Mouse (Mus musculus): ENCODE measurements around the gene Senp8. TPM values are rescaled to one million over a fixed set of nuclear protein-coding genes. Genes with fewer than 3 reads are reported as not detected.

The Senp8 gene
- total RNA-seq, 2 experiments from 2014 or later, result 8.4 to 8.5 TPM

DNA sequence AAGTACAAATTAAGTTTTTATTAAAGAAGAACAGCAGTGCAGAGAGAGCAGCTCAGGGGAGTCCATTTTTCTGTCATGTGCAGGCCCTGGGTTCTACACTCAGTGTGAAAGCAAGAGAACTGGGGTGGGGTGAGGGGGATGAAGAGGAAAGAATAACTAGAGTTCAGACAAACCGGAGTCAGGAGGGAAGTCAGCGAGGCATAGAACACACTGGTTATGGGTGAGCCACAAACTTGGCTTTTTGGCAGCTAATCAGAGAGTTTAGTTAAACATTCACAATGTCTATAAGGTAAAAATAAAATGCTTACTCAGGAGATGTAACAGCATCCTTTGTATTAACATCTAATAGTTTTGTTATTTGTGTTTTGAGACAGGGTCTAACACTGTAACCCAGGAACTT is 9.9 kb downstream of the Senp8 start:
- TF ChIP-seq CTCF (IDR thresholded peaks at IDR 0.05), result no peak
- intact Hi-C loops (cut with DNase I), result no loop called here

DNA sequence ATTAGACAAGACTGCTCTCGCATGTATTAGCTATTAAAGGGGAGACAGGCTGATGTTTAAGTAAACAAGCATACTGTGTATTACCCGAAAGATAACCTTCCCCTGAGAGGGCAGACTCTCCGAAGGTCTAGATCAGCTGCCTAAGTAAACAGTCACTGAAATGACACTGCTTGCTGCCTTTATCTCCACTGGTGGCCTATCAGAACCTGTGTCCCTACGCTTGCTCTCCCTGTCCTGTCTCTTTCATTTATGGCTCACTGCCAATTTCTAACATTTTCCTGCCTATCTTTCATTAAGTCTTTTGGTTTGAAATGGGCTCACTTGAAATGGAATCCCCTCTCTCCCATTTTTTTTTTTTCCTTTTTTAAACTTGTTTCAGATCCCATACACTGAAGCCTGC is 15.1 kb downstream of the Senp8 start:
- intact Hi-C loops (cut with DNase I), result no loop called here
- no peak overlapping the region for H3K27ac ChIP-seq
- no peak for TF ChIP-seq CTCF (IDR thresholded peaks at IDR 0.05)
- H3K4me3 ChIP-seq, result no peak overlapping the region
- DNase-seq (ENCODE audit: extremely low spot score in 1 of 2, low spot score in 2 of 2), result no peak

More for the DNA sequence above, 9.9 kb downstream of the Senp8 start:
- DNase-seq (ENCODE audit: extremely low spot score in 1 of 2, low spot score in 2 of 2), result no peak
- Histone ChIP-seq H3K27ac (no peak overlapping the region), H3K4me3 (no peak overlapping the region)

DNA sequence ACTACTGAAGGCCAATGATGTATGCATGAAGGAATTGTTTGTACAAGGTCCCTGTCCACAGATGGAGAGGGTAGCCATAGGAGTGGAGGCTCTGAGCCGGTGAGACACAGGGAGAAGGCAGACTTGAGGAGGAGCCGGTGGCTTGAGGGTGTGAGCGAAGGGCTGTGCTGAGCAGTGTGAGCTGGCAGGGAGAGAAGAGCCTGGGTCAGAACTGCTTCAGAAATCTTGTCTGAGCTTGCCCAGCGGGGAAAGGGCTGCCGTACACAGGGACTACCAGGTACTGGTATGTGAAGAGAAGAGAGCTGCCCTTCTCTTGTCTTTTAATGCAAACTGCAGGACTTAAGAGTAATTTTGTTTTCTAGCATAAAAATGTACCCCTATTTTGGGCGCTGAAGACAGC is 17.4 kb downstream of the Senp8 start:
- Histone ChIP-seq H3K4me3 (no peak overlapping the region), H3K27ac (no peak overlapping the region)
- TF ChIP-seq CTCF (IDR thresholded peaks at IDR 0.05), result no peak
- intact Hi-C loops (cut with DNase I), result no loop called here
- DNase-seq (ENCODE audit: extremely low spot score in 1 of 2, low spot score in 2 of 2), result no peak

DNA sequence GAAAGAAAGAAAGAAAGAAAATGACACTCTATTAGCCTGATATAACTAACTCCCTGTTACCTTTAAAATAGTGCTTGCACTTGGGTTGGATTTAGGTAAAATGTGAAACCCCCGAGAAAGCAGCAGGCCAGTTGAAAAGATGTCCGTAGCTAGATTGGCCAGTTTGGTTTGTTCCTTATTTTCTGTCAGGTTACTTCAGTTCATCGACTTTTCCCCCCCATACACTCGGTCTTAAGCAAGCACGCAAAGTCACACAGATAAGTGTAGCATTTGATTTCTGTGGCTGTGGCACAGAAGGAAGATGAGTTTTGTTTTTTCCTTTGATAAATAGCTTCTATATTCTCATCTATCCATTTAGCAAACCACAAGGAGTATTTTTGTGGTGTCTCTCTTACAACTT is 19.4 kb downstream of the Senp8 start:
- no peak overlapping the region for H3K27ac ChIP-seq
- DNase-seq (ENCODE audit: extremely low spot score in 1 of 2, low spot score in 2 of 2), result no peak
- no peak for TF ChIP-seq CTCF (IDR thresholded peaks at IDR 0.05)
- intact Hi-C loops (cut with DNase I), result no loop called here
- H3K4me3 ChIP-seq, result no peak overlapping the region

DNA sequence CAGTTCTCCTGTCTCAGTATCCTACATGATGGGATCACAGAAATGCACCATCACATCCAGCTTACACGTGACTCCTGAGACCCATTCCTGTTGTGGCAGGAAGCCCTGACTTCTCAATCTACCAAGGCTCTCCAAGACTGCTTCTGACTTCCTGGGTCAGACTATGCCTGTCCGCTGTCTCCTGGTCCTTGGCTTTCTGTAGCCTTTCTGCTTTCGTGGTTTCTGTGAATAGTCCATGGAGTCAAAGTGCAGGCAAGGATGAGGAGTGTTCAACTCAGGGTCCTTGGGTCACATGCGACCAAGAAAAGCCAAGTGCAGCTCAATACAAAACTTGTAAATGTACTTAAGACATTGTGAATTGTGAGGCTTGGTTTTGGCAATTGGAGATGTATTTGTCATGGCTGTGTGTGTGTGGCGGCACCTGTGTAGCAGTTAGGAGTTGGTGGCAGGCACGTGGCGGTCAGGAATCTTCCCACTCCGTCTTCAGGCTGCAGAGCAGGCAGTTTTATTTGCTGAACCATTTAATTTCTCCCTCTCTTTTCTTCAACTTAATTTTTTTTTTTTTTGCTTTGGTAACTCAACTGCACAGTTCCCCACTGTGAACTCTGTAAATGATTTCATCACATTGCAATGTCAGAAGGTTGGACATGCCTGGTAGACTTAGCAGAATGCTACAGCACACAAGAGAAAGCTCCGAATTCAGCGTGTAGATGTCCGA is 22.8 kb downstream of the Senp8 start:
- H3K4me3 ChIP-seq, result no peak overlapping the region
- TF ChIP-seq CTCF (IDR thresholded peaks at IDR 0.05), result no peak
- no peak overlapping the region for H3K27ac ChIP-seq
- DNase-seq (ENCODE audit: extremely low spot score in 1 of 2, low spot score in 2 of 2), result no peak
- intact Hi-C loops (cut with DNase I), result loop anchor here (10.0 kb wide), 1 partner anchor 227 kb away; no protein-coding TSS in a partner anchor

DNA sequence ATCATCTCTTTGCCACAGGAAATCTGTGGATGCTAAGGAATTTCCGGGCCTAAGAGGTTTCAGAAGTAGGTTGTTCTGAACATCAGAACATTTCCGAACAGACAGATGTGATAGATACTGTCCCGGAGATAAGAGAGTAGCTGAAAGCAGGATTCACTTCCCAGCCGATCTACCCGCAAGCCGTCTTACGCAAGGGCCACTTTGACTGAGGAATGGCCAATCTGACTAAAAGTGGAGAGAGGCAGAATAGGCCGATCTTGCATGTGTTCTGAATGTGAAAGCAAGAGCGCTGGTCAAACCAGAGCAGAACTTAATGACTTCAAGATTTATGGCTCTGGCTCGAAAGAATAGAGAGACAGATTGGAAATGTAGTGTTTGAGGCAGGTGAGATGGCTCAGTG is 25.0 kb downstream of the Senp8 start:
- TF ChIP-seq CTCF (IDR thresholded peaks at IDR 0.05), result no peak
- intact Hi-C loops (cut with DNase I), result loop anchor here (10.0 kb wide), 1 partner anchor 229 kb away; no protein-coding TSS in a partner anchor
- Histone ChIP-seq H3K27ac (no peak overlapping the region), H3K4me3 (no peak overlapping the region)
- no peak for DNase-seq (ENCODE audit: extremely low spot score in 1 of 2, low spot score in 2 of 2)

DNA sequence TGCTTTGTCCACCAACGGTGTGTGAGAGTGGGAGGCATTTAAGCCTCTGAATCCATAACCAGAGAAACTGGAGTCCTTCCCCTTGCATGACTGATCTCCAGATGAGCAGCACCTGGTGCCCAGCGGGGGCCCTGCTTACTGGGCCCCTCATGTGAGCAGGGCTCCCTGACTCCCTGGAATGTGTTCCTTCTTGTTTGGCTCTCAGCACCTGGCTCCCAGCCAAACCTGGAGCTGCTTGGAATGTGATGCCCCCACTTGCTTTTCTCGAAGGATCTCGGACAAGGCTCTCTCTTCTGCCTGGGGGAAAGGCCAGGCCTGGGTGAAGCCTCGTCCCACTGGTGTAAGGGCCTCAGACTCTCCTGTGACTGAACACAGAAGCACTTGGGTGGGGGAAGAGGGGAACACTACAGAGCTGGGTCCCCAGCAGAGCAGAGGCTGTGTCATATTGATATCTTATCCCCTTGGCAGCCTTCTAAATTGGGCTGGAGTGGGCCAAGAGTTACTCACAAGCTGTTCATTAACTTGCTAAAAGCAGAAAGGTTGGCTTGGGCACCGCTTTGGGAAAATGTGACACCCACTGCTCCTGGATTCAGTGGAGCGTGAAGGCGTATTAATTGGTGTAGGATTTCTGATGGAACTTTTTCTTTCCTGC is 26.6 kb downstream of the Senp8 start:
- peak overlapping the region; percentile 26; the same call in 1 of the 2 replicates for H3K4me3 ChIP-seq
- peak overlapping the region; percentile 60 for H3K27ac ChIP-seq
- TF ChIP-seq CTCF (IDR thresholded peaks at IDR 0.05), result no peak
- peak; percentile 31 to 46 for DNase-seq (ENCODE audit: extremely low spot score in 1 of 2, low spot score in 2 of 2)
- intact Hi-C loops (cut with DNase I), result loop anchor here (1.0 to 10.0 kb wide), 4 partner anchors 25 to 513 kb away; no protein-coding TSS in a partner anchor

DNA sequence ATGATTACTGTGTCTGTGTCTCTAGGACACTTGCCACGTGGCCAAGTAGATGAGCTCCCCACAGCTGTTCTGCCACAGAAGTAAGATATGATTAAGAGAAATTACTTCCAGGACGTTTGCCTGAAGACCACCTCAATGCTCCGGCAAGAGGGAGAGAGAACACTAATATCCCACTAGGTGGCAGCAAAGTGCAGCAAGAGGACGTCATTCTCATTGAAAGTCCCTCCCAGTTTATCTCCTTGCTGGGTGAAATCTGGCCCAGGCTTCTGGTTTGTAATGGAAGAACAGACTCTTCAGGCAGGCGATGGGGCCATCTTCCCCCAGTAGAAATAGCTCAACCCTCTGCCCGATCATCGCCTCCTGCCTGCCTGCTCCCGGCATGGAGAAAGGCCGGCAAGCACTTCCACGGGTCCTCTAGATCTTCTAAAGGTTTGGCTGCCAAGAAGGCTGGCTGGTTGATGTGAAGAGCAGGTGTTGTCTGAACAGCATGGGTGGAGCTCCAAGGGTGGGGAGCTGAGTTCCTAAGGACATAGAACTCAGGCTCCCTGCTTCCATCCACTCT is 27.3 kb downstream of the Senp8 start:
- DNase-seq (ENCODE audit: extremely low spot score in 1 of 2, low spot score in 2 of 2), result peak; percentile 58 to 61
- intact Hi-C loops (cut with DNase I), result loop anchor here (1.0 to 10.0 kb wide), 4 partner anchors 26 to 514 kb away; no protein-coding TSS in a partner anchor
- TF ChIP-seq CTCF (IDR thresholded peaks at IDR 0.05), result peak; percentile 91
- Histone ChIP-seq H3K27ac (peak overlapping the region; percentile 60), H3K4me3 (peak overlapping the region; percentile 26)

DNA sequence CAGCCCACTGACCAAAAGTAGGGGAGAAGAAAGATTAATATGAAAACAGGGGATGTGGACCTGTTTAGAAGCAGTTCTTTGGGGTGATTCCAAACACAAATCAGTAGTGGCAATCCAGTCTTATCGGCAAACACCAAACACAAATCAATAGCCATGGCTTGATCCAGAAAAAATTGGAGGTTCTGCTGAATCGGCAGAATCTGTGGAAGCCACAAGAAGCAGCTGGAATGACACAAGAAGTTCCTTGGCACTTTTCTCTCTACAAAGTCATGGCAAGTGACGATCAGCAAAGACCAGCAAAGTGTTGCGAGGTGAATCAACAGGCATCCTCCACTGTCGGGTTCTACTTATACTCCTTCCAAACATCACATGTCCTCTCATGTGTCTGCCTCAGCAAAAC is 29.4 kb downstream of the Senp8 start:
- no peak overlapping the region for H3K27ac ChIP-seq
- intact Hi-C loops (cut with DNase I), result loop anchor here (5.0 to 10.0 kb wide), 2 partner anchors 234 to 516 kb away; no protein-coding TSS in a partner anchor
- no peak for TF ChIP-seq CTCF (IDR thresholded peaks at IDR 0.05)
- no peak for DNase-seq (ENCODE audit: extremely low spot score in 1 of 2, low spot score in 2 of 2)
- no peak overlapping the region for H3K4me3 ChIP-seq

DNA sequence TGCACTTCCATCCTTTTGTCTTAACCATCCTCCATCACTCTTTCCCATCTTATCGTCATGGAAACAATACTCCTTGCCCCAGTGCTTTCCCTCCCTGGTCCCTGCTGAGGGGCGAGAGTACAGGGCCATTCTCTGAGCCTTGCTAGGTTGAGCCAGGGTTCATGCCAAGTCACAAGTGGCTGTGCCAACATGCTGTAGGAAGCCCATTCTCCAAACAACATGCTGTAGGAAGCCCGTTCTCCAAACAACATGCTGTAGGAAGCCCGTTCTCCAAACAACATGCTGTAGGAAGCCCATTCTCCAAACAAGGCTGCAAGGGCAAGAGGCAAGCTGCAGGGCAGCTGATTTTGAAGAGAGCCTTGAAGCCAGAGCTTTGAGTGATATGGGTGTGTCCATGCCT is 32.3 kb downstream of the Senp8 start:
- Histone ChIP-seq H3K27ac (no peak overlapping the region), H3K4me3 (no peak overlapping the region)
- TF ChIP-seq CTCF (IDR thresholded peaks at IDR 0.05), result no peak
- intact Hi-C loops (cut with DNase I), result no loop called here
- no peak for DNase-seq (ENCODE audit: extremely low spot score in 1 of 2, low spot score in 2 of 2)

DNA sequence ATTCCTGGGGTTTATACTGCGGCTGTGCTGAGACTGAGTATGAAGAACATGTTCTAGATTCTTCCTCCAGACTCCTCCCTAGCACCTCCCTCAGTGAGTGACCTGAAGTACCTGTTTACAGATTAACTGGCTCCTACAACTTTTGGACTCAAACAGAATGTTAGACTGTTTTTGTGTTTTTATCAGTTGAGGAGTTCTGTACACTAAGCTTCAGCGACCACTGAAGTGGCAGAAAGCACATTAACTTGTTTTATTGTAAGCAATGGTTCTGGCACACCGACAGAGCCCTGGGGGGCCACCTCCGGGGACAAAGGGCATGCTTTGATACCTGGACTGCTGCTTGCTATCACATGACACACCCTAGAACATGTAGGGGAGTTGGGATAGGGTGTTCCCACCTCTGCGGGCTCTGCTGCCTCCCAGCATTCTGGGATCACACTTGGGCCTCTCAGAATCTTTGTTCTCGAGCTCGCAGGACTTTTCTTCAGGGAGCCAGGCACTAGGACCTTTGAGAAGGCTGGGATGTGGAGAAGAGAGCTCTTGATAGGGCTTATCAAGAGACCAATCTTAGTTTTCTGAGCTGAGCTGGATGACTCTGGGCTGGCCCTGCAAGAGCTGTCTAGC is 34.1 kb downstream of the Senp8 start:
- no peak overlapping the region for H3K27ac ChIP-seq
- H3K4me3 ChIP-seq, result no peak overlapping the region
- intact Hi-C loops (cut with DNase I), result no loop called here
- no peak for DNase-seq (ENCODE audit: extremely low spot score in 1 of 2, low spot score in 2 of 2)
- no peak for TF ChIP-seq CTCF (IDR thresholded peaks at IDR 0.05)

DNA sequence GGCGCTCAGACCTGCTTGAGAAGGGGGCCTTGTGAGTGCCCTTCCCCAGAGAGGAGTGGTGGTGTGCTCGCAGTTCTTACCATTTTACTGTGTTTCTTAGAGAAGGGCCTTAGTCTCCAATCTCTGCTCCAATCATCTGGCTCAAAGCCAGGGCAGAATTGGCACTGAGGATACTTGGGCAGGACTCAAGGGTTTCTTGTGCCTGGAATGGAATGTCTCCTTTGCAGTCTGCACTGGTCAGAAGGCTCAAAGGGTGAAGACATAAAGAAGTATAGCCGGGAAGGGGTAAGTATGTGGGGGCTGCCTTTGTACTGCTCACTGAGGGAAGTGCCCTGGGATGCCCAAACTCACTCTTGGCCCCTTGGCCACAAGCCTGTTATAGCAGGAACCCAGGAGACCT is 41.3 kb downstream of the Senp8 start:
- no peak for TF ChIP-seq CTCF (IDR thresholded peaks at IDR 0.05)
- no peak overlapping the region for H3K27ac ChIP-seq
- intact Hi-C loops (cut with DNase I), result no loop called here
- no peak overlapping the region for H3K4me3 ChIP-seq
- no peak for DNase-seq (ENCODE audit: extremely low spot score in 1 of 2, low spot score in 2 of 2)
